Mouse (Mus musculus) hindbrain, embryonic 16.5 days (tissue): ENCODE data around the gene Camkk1. TPM values are rescaled to one million over a fixed set of nuclear protein-coding genes. Genes with fewer than 3 reads are reported as not detected.

Source experiments
- ATAC-seq: fragments of 200-750 bp; cut with Nextera tagmentation; 2 replicates; pipeline ENCODE4 v1.8.0; 2017; ENCODE audit warnings: moderate TSS enrichment, moderate library complexity
- H3K27ac ChIP-seq: fragments of 300-500 bp; sonication (generic); 2 replicates; pipeline ENCODE4 v1.5.1; 2014; ENCODE audit warnings: low read depth, mild to moderate bottlenecking, control low read depth, low read length, moderate library complexity
- H3K27me3 ChIP-seq: fragments of 300-500 bp; sonication (generic); replicated peaks from 2 replicates; pipeline ENCODE4 v1.6.1; 2014; ENCODE audit warnings: low read length; ENCODE audit not compliant: control insufficient read depth, insufficient read depth
- H3K36me3 ChIP-seq: fragments of 300-500 bp; sonication (generic); 2 replicates; pipeline ENCODE4 v1.6.1; 2014; ENCODE audit warnings: mild to moderate bottlenecking, low read length, moderate library complexity, mixed read lengths; ENCODE audit not compliant: control insufficient read depth, insufficient read depth
- H3K4me1 ChIP-seq: fragments of 300-500 bp; sonication (generic); 2 replicates; pipeline ENCODE4 v1.6.1; 2014; ENCODE audit warnings: low read depth, low read length; ENCODE audit not compliant: control insufficient read depth, insufficient read depth
- H3K4me2 ChIP-seq: fragments of 300-500 bp; sonication (generic); 2 replicates; pipeline ENCODE4 v1.6.1; 2014; ENCODE audit warnings: mild to moderate bottlenecking, low read length, control low read depth, moderate library complexity
- H3K4me3 ChIP-seq: fragments of 300-500 bp; sonication (generic); 2 replicates; pipeline ENCODE4 v1.5.1; 2014; ENCODE audit warnings: mild to moderate bottlenecking, low read length, control low read depth, moderate library complexity
- H3K9ac ChIP-seq: fragments of 300-500 bp; sonication (generic); 2 replicates; pipeline ENCODE4 v1.6.1; 2014; ENCODE audit warnings: low read depth, mild to moderate bottlenecking, control low read depth, low read length, moderate library complexity
- H3K9me3 ChIP-seq: fragments of 300-500 bp; sonication (generic); 2 replicates; pipeline ENCODE4 v1.6.1; 2014; ENCODE audit warnings: mild to moderate bottlenecking, low read length, moderate library complexity; ENCODE audit not compliant: control insufficient read depth
- WGBS: fragments of 180-500 bp; shearing (Covaris S2); extraction: QIAGEN DNeasy Blood & Tissue Kit; methylation state at CpG from one replicate; pipeline ENCODE4 v1.1.7; 2014; 5-methylcytosine and 5-hydroxymethylcytosine counted together
- polyA plus RNA-seq: library from polyadenylated mRNA; unstranded; fragments of >200 nt; fragmentation: Nextera tagmentation; extraction: Ambion mirVana; gene quantifications from 2 replicates; pipeline ENCODE4 v1.2.1, GENCODE M21; 2015

Camkk1 gene
- polyA plus RNA-seq, 1 experiment from 2014 or later, result 35.8 TPM

DNA sequence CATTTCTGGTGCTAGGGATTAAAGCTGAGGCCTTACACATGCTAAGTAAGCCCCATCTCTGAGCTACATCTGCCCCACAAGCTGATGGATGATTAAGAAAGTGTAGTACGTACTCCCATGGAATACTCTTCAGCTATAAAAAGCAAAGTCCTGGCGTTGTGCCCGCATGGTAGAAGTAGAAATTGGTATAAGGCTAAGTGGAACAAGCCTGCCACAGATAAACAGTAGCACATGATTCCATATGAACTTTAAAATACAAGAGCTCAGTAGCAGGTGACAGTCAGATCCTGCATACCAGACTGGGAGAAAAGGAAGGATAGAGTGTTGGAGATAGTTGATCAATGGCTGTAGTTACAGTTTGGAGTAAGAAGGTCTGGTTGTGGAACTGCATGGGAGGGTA lies 42.6 kb downstream of the Camkk1 start:
- H3K27ac ChIP-seq, result no peak overlapping the region
- H3K36me3 ChIP-seq, result peaks cover 11% of the 10 kb centered on the region
- no peaks in the 10 kb centered on the region for H3K9me3 ChIP-seq
- H3K4me3 ChIP-seq, result no peak overlapping the region
- no peaks in the 10 kb centered on the region for H3K27me3 ChIP-seq
- no peak for ATAC-seq
- WGBS, result 95% methylated on average over 3 of the region's 3 CpGs
- H3K4me2 ChIP-seq, result no peak overlapping the region
- H3K4me1 ChIP-seq, result no peaks in the 10 kb centered on the region
- no peak overlapping the region for H3K9ac ChIP-seq

DNA sequence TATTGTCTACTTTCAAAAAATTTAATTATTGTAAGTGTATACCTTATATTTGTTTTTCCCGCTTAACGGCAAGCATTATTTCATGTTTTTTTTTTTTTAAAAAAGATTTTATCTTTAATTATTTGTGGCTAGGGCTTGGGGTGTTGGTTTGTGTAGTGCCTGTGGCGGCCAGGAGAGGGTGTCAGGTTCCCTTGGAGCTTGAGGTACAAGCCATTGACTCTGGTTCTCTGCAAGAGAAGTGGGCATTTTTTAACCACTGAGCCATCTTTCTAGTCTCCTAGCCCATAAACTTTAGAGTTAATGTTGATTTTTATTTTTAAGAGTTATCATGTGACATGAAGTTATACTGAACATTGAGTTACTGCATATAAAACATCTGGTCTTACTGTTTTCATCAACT lies 53.0 kb downstream of the Camkk1 start:
- no peaks in the 10 kb centered on the region for H3K9me3 ChIP-seq
- H3K36me3 ChIP-seq, result peaks cover 32% of the 10 kb centered on the region
- 87% methylated on average over 3 of the region's 3 CpGs for WGBS
- no peaks in the 10 kb centered on the region for H3K27me3 ChIP-seq
- no peak overlapping the region for H3K4me2 ChIP-seq
- H3K4me1 ChIP-seq, result no peaks in the 10 kb centered on the region
- H3K9ac ChIP-seq, result no peak overlapping the region
- H3K27ac ChIP-seq, result no peak overlapping the region
- ATAC-seq, result no peak
- H3K4me3 ChIP-seq, result no peak overlapping the region

GRCm38 (mm10) chr11:73076295-73076694 lies 57.5 kb downstream of the Camkk1 start:
- Histone ChIP-seq H3K4me3 (no peak overlapping the region), H3K27ac (no peak overlapping the region), H3K9ac (no peak overlapping the region), H3K4me1 (no peaks in the 10 kb centered on the region), H3K27me3 (no peaks in the 10 kb centered on the region), H3K4me2 (no peak overlapping the region), H3K36me3 (peaks cover 37% of the 10 kb centered on the region), H3K9me3 (no peaks in the 10 kb centered on the region)
- 75% methylated on average over 4 of the region's 4 CpGs for WGBS
- ATAC-seq, result no peak

DNA sequence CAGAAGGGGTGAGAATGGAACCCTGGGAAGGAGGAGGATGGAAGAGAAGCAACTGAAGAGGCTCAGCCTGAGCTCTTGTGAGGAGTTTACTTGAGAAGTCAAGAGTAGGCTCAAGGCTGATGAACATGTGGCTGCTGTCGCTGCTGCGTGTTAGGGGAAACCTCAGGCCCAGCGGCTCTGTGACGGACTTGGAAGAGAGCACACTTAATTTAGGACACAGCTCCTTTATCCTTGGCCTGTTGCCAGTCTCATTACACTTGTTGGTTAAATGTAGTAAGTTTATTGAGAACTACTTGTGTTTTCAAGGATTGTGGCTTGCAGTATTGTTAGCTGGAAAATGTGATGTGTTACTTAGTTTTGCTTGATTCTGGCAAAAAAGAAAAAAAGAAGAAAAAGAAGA lies 57.9 kb downstream of the Camkk1 start:
- 69% methylated on average over 4 of the region's 4 CpGs for WGBS
- H3K9me3 ChIP-seq, result no peaks in the 10 kb centered on the region
- no peaks in the 10 kb centered on the region for H3K4me1 ChIP-seq
- no peak overlapping the region for H3K4me2 ChIP-seq
- H3K27ac ChIP-seq, result no peak overlapping the region
- H3K9ac ChIP-seq, result no peak overlapping the region
- peaks cover 38% of the 10 kb centered on the region for H3K36me3 ChIP-seq
- no peak for ATAC-seq
- H3K27me3 ChIP-seq, result no peaks in the 10 kb centered on the region
- H3K4me3 ChIP-seq, result no peak overlapping the region

- ATAC-seq, result no peak
- H3K36me3 ChIP-seq, result peaks cover 41% of the 10 kb centered on the region
- no peak overlapping the region for H3K9ac ChIP-seq
- no peaks in the 10 kb centered on the region for H3K27me3 ChIP-seq
- 76% methylated on average over 6 of the region's 6 CpGs for WGBS
- H3K27ac ChIP-seq, result no peak overlapping the region
- H3K4me1 ChIP-seq, result no peaks in the 10 kb centered on the region
- no peak overlapping the region for H3K4me2 ChIP-seq
- no peaks in the 10 kb centered on the region for H3K9me3 ChIP-seq
- H3K4me3 ChIP-seq, result no peak overlapping the region
Measured at GRCm38 (mm10) chr11:73077211-73077720, 58.5 kb downstream of the Camkk1 start.

DNA sequence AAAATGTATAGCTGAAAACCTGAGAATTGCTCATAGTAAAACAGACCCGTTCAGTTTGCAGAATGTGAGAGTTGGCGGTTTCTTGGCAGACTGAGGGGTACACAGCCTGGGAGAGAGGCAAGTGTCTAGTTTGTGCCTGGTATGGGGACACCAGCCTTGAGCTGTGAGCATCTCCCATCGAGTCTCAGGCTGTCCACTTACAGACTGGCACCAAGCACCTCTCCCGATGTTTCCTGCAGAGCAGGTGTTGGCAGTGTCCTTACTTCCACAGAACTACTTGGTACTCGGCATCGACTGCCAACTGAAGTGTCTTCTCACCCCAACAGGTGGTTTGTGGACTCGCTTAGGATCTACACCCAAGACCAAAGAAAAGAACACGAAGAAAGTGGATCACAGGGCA lies 59.8 kb downstream of the Camkk1 start:
- 97% methylated on average over 8 of the region's 8 CpGs for WGBS
- no peaks in the 10 kb centered on the region for H3K27me3 ChIP-seq
- no peaks in the 10 kb centered on the region for H3K9me3 ChIP-seq
- H3K4me2 ChIP-seq, result no peak overlapping the region
- H3K4me3 ChIP-seq, result no peak overlapping the region
- no peak for ATAC-seq
- no peak overlapping the region for H3K9ac ChIP-seq
- H3K27ac ChIP-seq, result no peak overlapping the region
- H3K4me1 ChIP-seq, result no peaks in the 10 kb centered on the region
- peaks cover 38% of the 10 kb centered on the region for H3K36me3 ChIP-seq

GRCm38 (mm10) chr11:73080306-73080705 lies 61.5 kb downstream of the Camkk1 start:
- no peaks in the 10 kb centered on the region for H3K27me3 ChIP-seq
- no peak overlapping the region for H3K4me2 ChIP-seq
- no peaks in the 10 kb centered on the region for H3K9me3 ChIP-seq
- no peak for ATAC-seq
- no peaks in the 10 kb centered on the region for H3K4me1 ChIP-seq
- peaks cover 31% of the 10 kb centered on the region for H3K36me3 ChIP-seq
- no peak overlapping the region for H3K9ac ChIP-seq
- WGBS, result 89% methylated on average over 3 of the region's 3 CpGs
- H3K27ac ChIP-seq, result no peak overlapping the region
- no peak overlapping the region for H3K4me3 ChIP-seq

DNA sequence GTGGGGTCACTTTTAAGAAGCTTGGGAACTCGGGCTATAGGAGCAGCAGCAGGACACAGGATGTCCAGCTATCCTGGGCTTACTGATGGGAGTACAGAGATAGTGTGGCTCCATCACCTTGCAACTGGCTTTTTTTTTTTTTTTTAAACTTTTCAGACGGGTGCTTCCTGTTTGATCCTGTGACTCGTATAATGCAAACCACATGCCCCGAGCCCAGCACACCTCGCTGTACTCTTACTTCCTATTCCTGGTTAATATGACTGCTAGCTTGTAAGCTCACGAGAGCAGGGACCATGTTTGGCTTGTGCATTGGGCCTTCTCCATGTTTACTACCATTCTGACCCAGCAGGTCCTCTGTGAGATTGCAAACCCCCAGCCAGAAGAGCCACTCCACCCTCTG lies 65.5 kb downstream of the Camkk1 start:
- Histone ChIP-seq H3K36me3 (peaks cover 16% of the 10 kb centered on the region), H3K9me3 (no peaks in the 10 kb centered on the region), H3K27me3 (no peaks in the 10 kb centered on the region), H3K27ac (peak overlapping the region; percentile 40; the same call in 1 of the 2 replicates), H3K9ac (no peak overlapping the region), H3K4me1 (no peaks in the 10 kb centered on the region), H3K4me3 (no peak overlapping the region), H3K4me2 (no peak overlapping the region)
- 78% methylated on average over 6 of the region's 6 CpGs for WGBS
- ATAC-seq, result no peak; the same call in 1 of the 2 replicates

DNA sequence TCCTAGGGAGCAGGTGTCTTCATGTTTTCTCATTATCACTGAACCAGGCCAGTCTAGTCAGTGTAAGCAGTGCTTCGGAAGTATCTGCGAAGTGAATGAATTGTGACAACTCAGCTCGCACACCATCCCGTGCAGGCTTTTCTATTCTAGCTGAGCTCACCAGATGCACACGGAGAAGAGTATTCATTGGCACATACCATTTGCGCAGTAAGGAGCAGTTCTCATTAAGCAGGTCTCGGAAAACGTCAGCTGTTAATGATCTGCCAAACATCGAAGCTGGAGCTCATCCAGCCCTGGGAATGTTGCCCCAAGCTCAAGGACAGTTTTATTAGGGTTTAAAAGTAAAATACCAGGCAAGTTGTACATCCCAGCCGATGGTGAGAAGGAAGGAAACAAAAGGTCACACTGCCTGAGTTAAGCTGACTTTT lies 66.0 kb downstream of the Camkk1 start:
- no peaks in the 10 kb centered on the region for H3K4me1 ChIP-seq
- WGBS, result 57% methylated on average over 10 of the region's 10 CpGs
- ATAC-seq, result peak; percentile 73
- no peak overlapping the region for H3K4me2 ChIP-seq
- H3K36me3 ChIP-seq, result peaks cover 12% of the 10 kb centered on the region
- H3K4me3 ChIP-seq, result no peak overlapping the region
- H3K9me3 ChIP-seq, result no peaks in the 10 kb centered on the region
- H3K27ac ChIP-seq, result peak overlapping the region; percentile 55
- no peaks in the 10 kb centered on the region for H3K27me3 ChIP-seq
- no peak overlapping the region for H3K9ac ChIP-seq

DNA sequence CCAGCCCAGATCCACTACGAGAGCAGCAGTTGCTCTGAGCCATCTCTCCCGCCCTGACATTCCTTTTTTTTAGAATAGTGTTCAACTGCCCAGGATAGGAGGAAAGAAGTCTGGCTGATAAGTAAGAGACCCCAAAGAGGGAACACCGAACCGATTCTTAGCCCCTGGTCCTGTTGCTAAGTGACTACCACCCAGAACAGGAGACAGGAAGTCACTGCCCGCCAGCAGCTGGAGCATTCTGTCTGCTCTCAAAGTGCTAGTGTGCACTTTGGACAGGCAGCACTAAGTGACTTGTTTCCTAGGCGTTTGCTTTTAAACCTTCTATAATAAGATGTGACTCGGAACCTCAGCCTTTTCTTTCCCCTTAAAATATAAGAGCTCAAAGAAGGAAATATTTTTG lies 66.6 kb downstream of the Camkk1 start:
- no peak overlapping the region for H3K4me2 ChIP-seq
- no peak overlapping the region for H3K9ac ChIP-seq
- H3K27me3 ChIP-seq, result no peaks in the 10 kb centered on the region
- peaks cover 12% of the 10 kb centered on the region for H3K36me3 ChIP-seq
- no peaks in the 10 kb centered on the region for H3K4me1 ChIP-seq
- no peak overlapping the region for H3K4me3 ChIP-seq
- no peaks in the 10 kb centered on the region for H3K9me3 ChIP-seq
- 63% methylated on average over 7 of the region's 7 CpGs for WGBS
- H3K27ac ChIP-seq, result peak overlapping the region; percentile 55; the same call in 1 of the 2 replicates
- no peak; the same call in 1 of the 2 replicates for ATAC-seq
